8 mouse cellular contexts compared by ENCODE assay signal in the genomic region with DNA sequence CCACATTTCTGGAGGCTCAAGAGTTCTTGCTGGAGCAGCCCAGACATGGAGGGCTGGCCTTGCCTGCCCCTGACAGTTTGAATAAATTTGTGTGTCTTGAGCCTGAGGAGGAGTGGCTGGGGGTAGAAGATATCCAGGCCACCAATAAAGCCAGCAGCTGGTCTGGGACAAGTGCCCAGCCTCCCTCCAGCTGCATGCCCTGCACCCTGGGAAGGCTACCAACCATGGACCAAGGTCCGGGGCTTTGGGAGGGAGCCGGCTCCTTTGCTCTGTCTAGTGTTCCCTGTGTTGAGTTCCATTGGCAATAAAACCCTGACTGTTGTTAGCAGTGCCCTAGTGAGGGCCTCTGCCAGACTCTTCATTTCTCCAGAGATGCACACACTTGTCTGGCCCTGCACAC. TPM values are rescaled to one million over a fixed set of nuclear protein-coding genes. Genes with fewer than 3 reads are reported as not detected.
DNase-seq lines count a peak whose midpoint lies in the region; ATAC-seq lines count a peak whose summit lies in the region.

No protein-coding gene starts in this region.

- no peak overlapping the region for H3K9ac ChIP-seq in heart, embryonic 11.5 days (ENCODE audit: low read depth, low read length)
- H3K9ac ChIP-seq in kidney, embryonic 14.5 days (ENCODE audit: low read depth, low read length): no peak overlapping the region
- H3K9ac ChIP-seq in neural tube, embryonic 14.5 days (replicated peaks; ENCODE audit: low read depth, low read length): no peak overlapping the region

- no peak for ATAC-seq in heart, embryonic 11.5 days (replicated peaks; ENCODE audit: insufficient number of reproducible peaks, low FRiP score, low TSS enrichment)
- ATAC-seq in kidney, embryonic 14.5 days (ENCODE audit: low FRiP score, low TSS enrichment): peak; percentile 5; the same call in 1 of the 2 replicates
- ATAC-seq in neural tube, embryonic 14.5 days (ENCODE audit: low read depth): no peak

- 86% methylated on average over 2 of the region's 2 CpGs for WGBS in heart, embryonic 11.5 days (ENCODE audit: insufficient replicate concordance)
- 57% methylated on average over 2 of the region's 2 CpGs for WGBS in kidney, embryonic 14.5 days
- 60% methylated on average over 2 of the region's 2 CpGs for whole genome bisulfite sequencing in neural tube, embryonic 14.5 days

- no peaks in the 10 kb centered on the region for H3K9me3 ChIP-seq in heart, embryonic 11.5 days (replicated peaks; ENCODE audit: control insufficient read depth, low read length)
- H3K9me3 ChIP-seq in kidney, embryonic 14.5 days (ENCODE audit: control insufficient read depth, low read length): no peaks in the 10 kb centered on the region
- H3K9me3 ChIP-seq in neural tube, embryonic 14.5 days (ENCODE audit: control insufficient read depth, low read length): no peaks in the 10 kb centered on the region

- DNase-seq in heart, adult 18-20 months: peak; percentile 34 to 65
- peak; percentile 30 for DNase-seq in NIH3T3 (ENCODE audit: low read depth)
- DNase-seq in gastrocnemius, postnatal 25 days: peak; percentile 65
- DNase-seq in spleen, postnatal 4 days (ENCODE audit: low spot score in 2 of 2): no peak
- DNase-seq in c-Kit-positive CD71-positive TER-119-positive erythroid progenitor cells, embryonic 14.5 days (ENCODE audit: low spot score): no peak

- peaks cover 8% of the 10 kb centered on the region for H3K4me1 ChIP-seq in heart, embryonic 11.5 days (ENCODE audit: control insufficient read depth, insufficient read depth, low read length)
- H3K4me1 ChIP-seq in kidney, embryonic 14.5 days (ENCODE audit: control insufficient read depth, insufficient read depth, low read length): peaks cover 3% of the 10 kb centered on the region; the same call in 1 of the 2 replicates
- peaks cover 7% of the 10 kb centered on the region; the same call in 1 of the 2 replicates for H3K4me1 ChIP-seq in neural tube, embryonic 14.5 days (ENCODE audit: control insufficient read depth, insufficient read depth, low read length)

- H3K4me2 ChIP-seq in heart, embryonic 11.5 days: no peak overlapping the region
- no peak overlapping the region for H3K4me2 ChIP-seq in kidney, embryonic 14.5 days (replicated peaks; ENCODE audit: low read depth, low read length)
- H3K4me2 ChIP-seq in neural tube, embryonic 14.5 days (ENCODE audit: low read depth, low read length): no peak overlapping the region

- H3K27ac ChIP-seq in heart, embryonic 11.5 days (ENCODE audit: low read depth, low read length): no peak overlapping the region
- no peak overlapping the region for H3K27ac ChIP-seq in kidney, embryonic 14.5 days (ENCODE audit: low read depth, low read length)
- peak overlapping the region; percentile 34; the same call in 1 of the 2 replicates for H3K27ac ChIP-seq in neural tube, embryonic 14.5 days (ENCODE audit: low read depth, low read length)

- peaks cover 17% of the 10 kb centered on the region for H3K36me3 ChIP-seq in heart, embryonic 11.5 days (ENCODE audit: control insufficient read depth, insufficient read depth, low read length)
- H3K36me3 ChIP-seq in kidney, embryonic 14.5 days (ENCODE audit: control insufficient read depth, insufficient read depth, low read length): peaks cover 43% of the 10 kb centered on the region
- H3K36me3 ChIP-seq in neural tube, embryonic 14.5 days (ENCODE audit: control insufficient read depth, insufficient read depth, low read length): peaks cover 33% of the 10 kb centered on the region

- no peak overlapping the region for H3K4me3 ChIP-seq in heart, embryonic 11.5 days (ENCODE audit: low read depth, low read length)
- no peak overlapping the region for H3K4me3 ChIP-seq in kidney, embryonic 14.5 days (ENCODE audit: low read length)
- no peak overlapping the region for H3K4me3 ChIP-seq in neural tube, embryonic 14.5 days (ENCODE audit: low read depth, low read length)

- no peaks in the 10 kb centered on the region for H3K27me3 ChIP-seq in heart, embryonic 11.5 days (ENCODE audit: control insufficient read depth, insufficient read depth, low read length)
- no peaks in the 10 kb centered on the region for H3K27me3 ChIP-seq in kidney, embryonic 14.5 days (ENCODE audit: control insufficient read depth, insufficient read depth, low read length)
- no peaks in the 10 kb centered on the region for H3K27me3 ChIP-seq in neural tube, embryonic 14.5 days (ENCODE audit: control insufficient read depth, insufficient read depth, low read length)

RNA-seq across cellular contexts. Expression of a gene that starts 29.2 kb away (rescaled TPM):
- total RNA-seq in heart, adult 18-20 months (2021): 10 to 100 TPM; 15.1 to 15.2 TPM
- polyA plus RNA-seq in heart, embryonic 11.5 days (2014; fragmentation: Nextera tagmentation; extraction: Ambion mirVana): 43.3 and 48.2 TPM in 2 replicates
- total RNA-seq in gastrocnemius, postnatal 25 days (2021): 1 to 10 TPM; 4.2 to 6.3 TPM
- polyA plus RNA-seq in kidney, embryonic 14.5 days (2014; fragmentation: Nextera tagmentation; extraction: Ambion mirVana): 20.2 and 27.6 TPM in 2 replicates
- polyA plus RNA-seq in neural tube, embryonic 14.5 days (2014; fragmentation: Nextera tagmentation; extraction: Ambion mirVana): 47.1 and 58.1 TPM in 2 replicates

RNA-seq across cellular contexts. Expression of a gene that starts 29.4 kb away (rescaled TPM):
- 10 to 100 TPM; 11.1 to 11.3 TPM for total RNA-seq in heart, adult 18-20 months (2021)
- 2.7 and 2.9 TPM in 2 replicates for polyA plus RNA-seq in heart, embryonic 11.5 days (2014; fragmentation: Nextera tagmentation; extraction: Ambion mirVana)
- 1 to 10 TPM; 6.2 to 6.6 TPM for total RNA-seq in gastrocnemius, postnatal 25 days (2021)
- 11.0 and 13.0 TPM in 2 replicates for polyA plus RNA-seq in kidney, embryonic 14.5 days (2014; fragmentation: Nextera tagmentation; extraction: Ambion mirVana)
- 19.7 and 21.4 TPM in 2 replicates for polyA plus RNA-seq in neural tube, embryonic 14.5 days (2014; fragmentation: Nextera tagmentation; extraction: Ambion mirVana)

Comparison
In these comparisons a context has a peak if more than half of its experiments do, and no peak if none do; other contexts are left out.
1. DNase-seq: peak in heart, adult 18-20 months (2 of 2), NIH3T3 (single experiment) and gastrocnemius, postnatal 25 days (single experiment); none in spleen, postnatal 4 days (0 of 2) and c-Kit-positive CD71-positive TER-119-positive erythroid progenitor cells, embryonic 14.5 days (single experiment).